Mouse (Mus musculus) heart, adult 2 months (tissue): ENCODE results near the gene Olfr734. TPM values are rescaled to one million over a fixed set of nuclear protein-coding genes. Genes with fewer than 3 reads are reported as not detected.

Experiments used
- DNase-seq, 2 experiments: peaks; one replicate each; pipeline ENCODE4 v3.0.0; 2021
- H3K27ac ChIP-seq: fragments of 200-600 bp; 2 replicates; pipeline ENCODE4 v1.8.1; 2022
- H3K27me3 ChIP-seq: fragments of 200-500 bp; 2 replicates; pipeline ENCODE4 v1.6.1; 2012; ENCODE audit warnings: mild to moderate bottlenecking, low read length, inconsistent platforms, mixed read lengths; ENCODE audit not compliant: control insufficient read depth, insufficient read depth
- H3K36me3 ChIP-seq: fragments of 200-500 bp; 2 replicates; pipeline ENCODE4 v1.6.1; 2012; ENCODE audit warnings: low read length, inconsistent platforms; ENCODE audit not compliant: control insufficient read depth, insufficient read depth
- H3K4me1 ChIP-seq: fragments of 200-500 bp; 2 replicates; pipeline ENCODE4 v1.6.1; 2011; ENCODE audit warnings: low read length; ENCODE audit not compliant: control insufficient read depth, insufficient read depth
- H3K4me3 ChIP-seq: fragments of 200-600 bp; 2 replicates; pipeline ENCODE4 v1.8.1; 2022
- H3K79me2 ChIP-seq: fragments of 200-500 bp; replicated peaks from 2 replicates; pipeline ENCODE4 v1.6.1; 2012; ENCODE audit warnings: mild to moderate bottlenecking, inconsistent platforms, low read length, moderate library complexity, mixed read lengths; ENCODE audit not compliant: control insufficient read depth, insufficient read depth
- H3K9ac ChIP-seq: fragments of 200-500 bp; 2 replicates; pipeline ENCODE4 v1.6.1; 2012; ENCODE audit warnings: low read depth, mild to moderate bottlenecking, control low read depth, inconsistent platforms, low read length, mixed read lengths
- CTCF ChIP-seq: fragments of 200-600 bp; IDR thresholded peaks from 2 replicates; pipeline ENCODE4 v1.8.1; 2022; ENCODE audit warnings: antibody characterized with exemption, mild to moderate bottlenecking, moderate library complexity
- EP300 ChIP-seq: fragments of 200-500 bp; IDR thresholded peaks from 2 replicates; pipeline ENCODE4 v1.6.1; 2011; ENCODE audit warnings: low read depth, low read length, control low read depth; ENCODE audit not compliant: insufficient read depth
- POLR2A ChIP-seq: fragments of 200-500 bp; IDR thresholded peaks from 2 replicates; pipeline ENCODE4 v1.6.1; 2011; ENCODE audit warnings: mild to moderate bottlenecking, low read depth, low read length, control low read depth; ENCODE audit not compliant: insufficient read depth
- WGBS: fragments of 180-500 bp; shearing (Covaris S2); methylation state at CpG from one replicate; pipeline ENCODE4 v1.1.7; 2018; 5-methylcytosine and 5-hydroxymethylcytosine counted together
- intact Hi-C: fragments of 180-260 bp; cut with DNase I; formaldehyde crosslinking; loops from one replicate; pipeline ENCODE4 v1.15.1; 2025
- long read RNA-seq: library from polyadenylated mRNA; stranded (forward); transcript quantifications from one replicate; pipeline ENCODE4 v2.0.0, GENCODE M21; 2021
- polyA plus RNA-seq: library from polyadenylated mRNA; depleted of rRNA; stranded (reverse); fragments of >200 nt; gene quantifications from 2 replicates; pipeline ENCODE4 v1.2.3, GENCODE M21; 2012; rRNA removed
- total RNA-seq, 2 experiments: library from RNA; stranded (reverse); gene quantifications; 2 replicates each; pipeline ENCODE4 v1.2.3; 2021

Gene Olfr734
- total RNA-seq = not detected
- polyA plus RNA-seq = not detected in 2 replicates
- long read RNA-seq = 0 reads

DNA sequence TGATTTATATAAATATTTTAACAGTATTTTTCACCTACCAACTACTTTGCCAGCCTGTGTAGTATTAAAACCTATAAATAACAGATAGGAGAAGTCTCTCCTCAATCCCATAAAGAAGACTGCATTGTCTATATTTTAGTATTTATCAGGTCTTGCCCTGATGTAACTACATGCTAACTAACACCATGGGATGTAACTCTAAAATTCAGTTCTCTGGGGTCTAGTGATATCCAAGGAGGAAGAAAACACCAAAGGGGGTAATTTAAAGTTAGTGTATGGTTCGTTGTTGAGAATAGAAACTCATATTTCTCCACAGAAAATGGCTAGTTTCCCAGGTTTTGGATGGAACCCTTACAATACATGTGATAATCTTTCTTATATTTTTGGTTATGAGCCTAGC lies at the start of gene Olfr734:
Gene Olfr734 (minus strand): TSS at position 101 of the 400 bp plus-strand sequence.
- Histone ChIP-seq H3K36me3 (no peaks in the 10 kb centered on the region), H3K27me3 (no peaks in the 10 kb centered on the region), H3K9ac (no peak within 1 kb of the TSS), H3K27ac (no peak within 1 kb of the TSS), H3K4me3 (no peak within 1 kb of the TSS), H3K79me2 (no peaks in the 10 kb centered on the region), H3K4me1 (no peaks in the 10 kb centered on the region)
- 35% methylated on average over 1 of the region's 1 CpGs for WGBS
- TF ChIP-seq POLR2A (no peak), EP300 (no peak), CTCF (no peak)
- no peak for DNase-seq
- intact Hi-C loops = no loop called here

DNA sequence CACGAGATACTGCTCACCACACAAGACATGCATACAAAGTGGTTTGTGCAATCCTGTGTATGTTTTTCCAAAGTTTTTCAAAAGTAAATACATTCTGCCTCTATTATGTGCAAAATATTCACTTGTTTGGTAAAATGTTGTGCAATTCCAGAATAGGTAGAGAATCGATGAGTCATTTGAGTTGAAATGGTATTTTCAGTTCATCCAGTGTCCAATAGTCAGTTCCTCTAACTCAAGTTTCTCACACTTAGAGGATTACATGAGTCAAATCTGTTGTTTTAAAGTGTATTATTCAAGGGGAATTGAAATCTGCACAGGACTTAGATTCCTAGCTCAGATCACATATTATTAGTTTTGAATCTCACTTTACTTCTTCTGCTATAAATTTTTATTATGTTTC lies 37.0 kb upstream of the Olfr734 start:
- DNase-seq = no peak
- WGBS = 73% methylated on average over 2 of the region's 2 CpGs
- Histone ChIP-seq H3K4me3 (no peak overlapping the region), H3K36me3 (no peaks in the 10 kb centered on the region), H3K79me2 (no peaks in the 10 kb centered on the region), H3K27me3 (no peaks in the 10 kb centered on the region), H3K9ac (no peak overlapping the region), H3K27ac (no peak overlapping the region), H3K4me1 (no peaks in the 10 kb centered on the region)
- intact Hi-C loops = no loop called here
- TF ChIP-seq CTCF (no peak), EP300 (no peak), POLR2A (no peak)

DNA sequence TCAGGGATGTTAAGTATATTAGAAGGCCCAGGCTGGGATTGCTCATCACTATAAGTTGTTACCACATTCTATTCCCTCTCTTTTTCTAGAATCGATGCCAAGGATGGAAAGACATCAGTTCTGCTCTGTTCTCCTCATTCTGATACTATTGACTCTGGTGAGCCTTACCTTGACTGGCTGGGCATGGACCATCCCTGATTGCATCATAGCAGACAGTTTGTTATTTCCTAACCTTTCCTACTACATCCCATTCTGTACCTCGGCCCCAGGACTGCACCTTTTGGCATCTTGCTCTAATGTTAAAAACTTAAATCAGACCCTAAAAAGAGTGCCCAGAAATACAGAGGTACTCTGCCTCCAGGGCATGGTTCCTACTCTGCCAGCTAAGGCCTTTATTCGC lies 33.9 kb upstream of the Olfr734 start:
- H3K27ac ChIP-seq = no peak overlapping the region
- WGBS = 73% methylated on average over 3 of the region's 3 CpGs
- DNase-seq = no peak
- H3K4me3 ChIP-seq = no peak overlapping the region
- no peaks in the 10 kb centered on the region for H3K27me3 ChIP-seq
- H3K36me3 ChIP-seq = no peaks in the 10 kb centered on the region
- intact Hi-C loops = no loop called here
- H3K9ac ChIP-seq = no peak overlapping the region
- no peaks in the 10 kb centered on the region for H3K4me1 ChIP-seq
- TF ChIP-seq CTCF = no peak
- TF ChIP-seq POLR2A = no peak
- TF ChIP-seq EP300 = no peak
- no peaks in the 10 kb centered on the region for H3K79me2 ChIP-seq

DNA sequence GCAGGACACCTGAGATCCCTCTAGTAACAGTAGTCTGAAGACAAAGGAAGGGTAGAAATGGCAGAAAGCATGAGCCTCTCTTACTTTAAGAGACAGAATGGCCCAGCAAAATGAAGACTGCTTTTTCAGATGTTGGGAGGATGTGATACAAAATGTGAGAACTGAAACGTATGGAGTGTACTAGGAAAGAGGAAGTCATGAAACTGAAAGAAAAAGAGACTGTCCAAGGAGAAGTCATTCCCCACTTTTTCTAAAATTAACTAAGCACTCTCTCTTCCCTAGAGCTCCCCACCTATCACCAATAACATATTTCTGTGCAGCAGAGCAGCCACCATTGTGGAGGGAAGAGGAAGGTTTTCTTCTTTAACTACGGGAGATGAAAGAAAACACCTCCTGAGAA lies 31.0 kb upstream of the Olfr734 start, which contains the start of gene Tlr11:
Gene Tlr11 (plus strand): TSS at position 322 of the 400 bp plus-strand sequence.
- Histone ChIP-seq H3K4me3 (no peak within 1 kb of the TSS), H3K36me3 (no peaks in the 10 kb centered on the region), H3K27ac (no peak within 1 kb of the TSS), H3K79me2 (no peaks in the 10 kb centered on the region), H3K9ac (no peak within 1 kb of the TSS), H3K4me1 (no peaks in the 10 kb centered on the region), H3K27me3 (no peaks in the 10 kb centered on the region)
- DNase-seq = no peak
- intact Hi-C loops = no loop called here
- no peak for TF ChIP-seq EP300
- TF ChIP-seq POLR2A = no peak
- TF ChIP-seq CTCF = no peak
- 58% methylated on average over 2 of the region's 2 CpGs for WGBS

DNA sequence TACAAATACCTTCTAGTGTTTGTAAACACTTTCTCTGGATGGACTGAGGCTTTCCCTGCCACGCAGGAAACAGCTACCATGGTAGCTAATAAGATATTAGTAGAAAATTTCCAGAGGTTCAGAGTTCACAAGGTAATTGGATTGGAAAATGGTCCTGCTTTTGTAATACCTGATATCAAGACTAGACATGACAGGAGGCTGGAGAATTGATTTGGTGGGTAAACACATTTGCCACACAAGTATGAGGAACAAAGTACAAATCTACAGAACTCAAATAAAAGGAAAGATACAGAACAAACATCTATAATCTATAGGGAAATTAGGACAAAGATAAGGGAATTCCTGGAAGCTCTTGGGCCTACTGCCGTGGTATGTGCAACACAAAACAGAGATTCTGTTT lies 30.2 kb upstream of the Olfr734 start:
- TF ChIP-seq POLR2A = no peak
- TF ChIP-seq EP300 = no peak
- TF ChIP-seq CTCF = no peak
- intact Hi-C loops = no loop called here
- 69% methylated on average over 2 of the region's 2 CpGs for WGBS
- H3K79me2 ChIP-seq = no peaks in the 10 kb centered on the region
- H3K36me3 ChIP-seq = no peaks in the 10 kb centered on the region
- no peak for DNase-seq
- H3K27me3 ChIP-seq = no peaks in the 10 kb centered on the region
- no peak overlapping the region for H3K4me3 ChIP-seq
- H3K27ac ChIP-seq = no peak overlapping the region
- no peaks in the 10 kb centered on the region for H3K4me1 ChIP-seq
- no peak overlapping the region for H3K9ac ChIP-seq

DNA sequence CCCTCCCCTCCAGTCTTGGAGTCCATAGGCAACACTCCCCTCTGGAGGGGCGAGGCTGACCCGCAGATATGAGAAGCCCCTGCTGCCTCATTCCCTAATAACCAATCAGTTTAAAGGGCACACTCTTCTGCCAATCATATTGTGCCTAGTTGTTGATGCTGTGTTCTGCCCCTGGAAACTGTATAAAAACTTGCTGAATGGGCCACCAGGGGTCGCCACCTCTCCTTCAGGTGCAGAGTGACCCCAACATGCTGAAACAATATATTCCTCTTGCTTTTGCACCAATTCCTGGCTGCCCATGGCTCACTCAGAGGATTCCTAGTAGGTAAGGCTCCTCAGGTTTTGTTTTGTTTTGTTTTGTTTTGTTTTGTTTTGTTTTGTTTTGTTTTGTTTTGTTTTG lies 25.9 kb upstream of the Olfr734 start:
- WGBS = 48% methylated on average over 3 of the region's 3 CpGs
- intact Hi-C loops = no loop called here
- no peaks in the 10 kb centered on the region for H3K79me2 ChIP-seq
- H3K4me1 ChIP-seq = no peaks in the 10 kb centered on the region
- no peaks in the 10 kb centered on the region for H3K36me3 ChIP-seq
- H3K4me3 ChIP-seq = no peak overlapping the region
- no peak overlapping the region for H3K9ac ChIP-seq
- H3K27me3 ChIP-seq = no peaks in the 10 kb centered on the region
- TF ChIP-seq CTCF (peak; percentile 41), POLR2A (no peak)
- H3K27ac ChIP-seq = no peak overlapping the region
- peak in 1 of 2 experiments; percentile 20 for DNase-seq
